Comparison of ENCODE assay signal across 22 mouse cellular contexts in genomic region chr17:65656731-65657130, GRCm38 (mm10). TPM values are rescaled to one million over a fixed set of nuclear protein-coding genes. Genes with fewer than 3 reads are reported as not detected.
A peak's percentile ranks its signal among the peaks of the same experiment; 100 is the strongest.
DNase-seq lines count a peak whose midpoint lies in the region; ATAC-seq and TF ChIP-seq lines count a peak whose summit lies in the region.
"Had no signal": no experiment of that assay in that cellular context is flagged by ENCODE, and none has a peak within 500 bp of the region (broad histone marks: within the 10 kb centered on the region; RNA-seq: fewer than 3 reads in every experiment).

No protein-coding gene starts in this region.

- H3K9me3 ChIP-seq in intestine, postnatal 0 days (ENCODE audit: control insufficient read depth), result no peaks in the 10 kb centered on the region
- H3K9me3 ChIP-seq in intestine, embryonic 16.5 days (ENCODE audit: control insufficient read depth, low read length), result no peaks in the 10 kb centered on the region
- H3K9me3 ChIP-seq in MEL (replicated peaks; ENCODE audit: insufficient read depth, low read length), result no peaks in the 10 kb centered on the region
- H3K9me3 ChIP-seq in liver, embryonic 15.5 days (replicated peaks), result no peaks in the 10 kb centered on the region
- H3K9me3 ChIP-seq: embryonic facial prominence, embryonic 10.5 days; forebrain, embryonic 10.5 days; heart, embryonic 13.5 days; hindbrain, embryonic 12.5 days had no signal

- 85% methylated on average over 6 of the region's 6 CpGs for WGBS in intestine, postnatal 0 days
- 85% methylated on average over 6 of the region's 6 CpGs for WGBS in intestine, embryonic 16.5 days
- 52% methylated on average over 6 of the region's 6 CpGs for WGBS in liver, embryonic 15.5 days (ENCODE audit: insufficient replicate concordance)

- peak; percentile 79 for DNase-seq in MEL (ENCODE audit: low read depth, low spot score)
- DNase-seq in left cerebral cortex, adult 18-20 months (ENCODE audit: low spot score in 2 of 2), result no peak
- DNase-seq: adrenal gland, postnatal 14 days; cerebellum, adult 2 months; cerebellum, postnatal 10 days; gastrocnemius, adult 2 months; gastrocnemius, postnatal 25 days; heart, adult 11 months; heart, postnatal 4 days had no signal

- peak in 1 of 2 experiments; percentile 29; a peak in 1 of 4 replicates for TF ChIP-seq POLR2A in MEL (IDR thresholded peaks at IDR 0.05; ENCODE audit: control insufficient read depth in 1 of 2, insufficient read depth in 1 of 2, low read depth in 1 of 2, low read length in 2 of 2, poor library complexity in 1 of 2)

- no peaks in the 10 kb centered on the region for H3K36me3 ChIP-seq in intestine, postnatal 0 days (ENCODE audit: control insufficient read depth, insufficient read depth)
- no peaks in the 10 kb centered on the region for H3K36me3 ChIP-seq in intestine, embryonic 16.5 days (ENCODE audit: control insufficient read depth, insufficient read depth, low read length)
- H3K36me3 ChIP-seq in MEL (ENCODE audit: control insufficient read depth in 1 of 2, insufficient read depth in 2 of 2, low read length in 2 of 2), result peaks cover 0 to 22% of the 10 kb centered on the region in 2 experiments; a peak in 2 of 4 replicates
- H3K36me3 ChIP-seq in liver, embryonic 15.5 days (replicated peaks), result no peaks in the 10 kb centered on the region

- H3K4me2 ChIP-seq in intestine, postnatal 0 days (replicated peaks; ENCODE audit: low read depth), result no peak overlapping the region
- no peak overlapping the region for H3K4me2 ChIP-seq in intestine, embryonic 16.5 days (ENCODE audit: low read depth, low read length)
- H3K4me2 ChIP-seq in liver, embryonic 15.5 days, result no peak overlapping the region
- H3K4me2 ChIP-seq: heart, embryonic 13.5 days; hindbrain, embryonic 12.5 days had no signal

- 0 out of 2 replicates have a peak overlapping the region, but pooled peaks have one; percentile 35 for H3K27ac ChIP-seq in intestine, postnatal 0 days (ENCODE audit: low read depth, low read length)
- H3K27ac ChIP-seq in intestine, embryonic 16.5 days (ENCODE audit: low read length), result no peak overlapping the region
- peak overlapping the region; percentile 81 for H3K27ac ChIP-seq in MEL (ENCODE audit: control insufficient read depth, low read depth, low read length)
- peak overlapping the region; percentile 41 for H3K27ac ChIP-seq in liver, embryonic 15.5 days (replicated peaks)
- H3K27ac ChIP-seq: embryonic facial prominence, embryonic 10.5 days; forebrain, embryonic 10.5 days; gastrocnemius, adult 2 months; heart, embryonic 13.5 days; hindbrain, embryonic 12.5 days had no signal

- no peak overlapping the region for H3K4me3 ChIP-seq in intestine, postnatal 0 days (ENCODE audit: low read depth, low read length)
- H3K4me3 ChIP-seq in intestine, embryonic 16.5 days (ENCODE audit: low read length), result no peak overlapping the region
- no peak overlapping the region for H3K4me3 ChIP-seq in MEL (ENCODE audit: control insufficient read depth in 1 of 2, insufficient read depth in 1 of 2, low read depth in 2 of 2, low read length in 2 of 2)
- H3K4me3 ChIP-seq in liver, embryonic 15.5 days (replicated peaks), result no peak overlapping the region
- H3K4me3 ChIP-seq: embryonic facial prominence, embryonic 10.5 days; forebrain, embryonic 10.5 days; gastrocnemius, adult 2 months; heart, embryonic 13.5 days; hindbrain, embryonic 12.5 days had no signal

- no peaks in the 10 kb centered on the region for H3K27me3 ChIP-seq in intestine, postnatal 0 days (replicated peaks; ENCODE audit: control insufficient read depth, insufficient read depth, low read length)
- no peaks in the 10 kb centered on the region for H3K27me3 ChIP-seq in intestine, embryonic 16.5 days (replicated peaks; ENCODE audit: control insufficient read depth, insufficient read depth, low read length)
- no peaks in the 10 kb centered on the region for H3K27me3 ChIP-seq in MEL (ENCODE audit: control insufficient read depth in 1 of 2, insufficient read depth in 2 of 2, low read length in 2 of 2)
- H3K27me3 ChIP-seq in liver, embryonic 15.5 days, result no peaks in the 10 kb centered on the region
- H3K27me3 ChIP-seq: heart, embryonic 13.5 days; hindbrain, embryonic 12.5 days had no signal

- TF ChIP-seq CTCF in intestine, postnatal 0 days (IDR thresholded peaks at IDR 0.05; ENCODE audit: low read depth), result no peak
- no peak for TF ChIP-seq CTCF in MEL (IDR thresholded peaks at IDR 0.05 in 2 of 3, conservative IDR thresholded peaks at IDR 0.05 in 1 of 3; ENCODE audit: control insufficient read depth in 1 of 3, insufficient read depth in 1 of 3, low read depth in 2 of 3, low read length in 3 of 3, poor library complexity in 1 of 3, severe bottlenecking in 1 of 3)

- no peak for TF ChIP-seq RAD21 in MEL (IDR thresholded peaks at IDR 0.05; ENCODE audit: low read depth, low read length)

- no peaks in the 10 kb centered on the region for H3K4me1 ChIP-seq in intestine, postnatal 0 days (replicated peaks; ENCODE audit: control insufficient read depth, insufficient read depth, low read length)
- H3K4me1 ChIP-seq in intestine, embryonic 16.5 days (ENCODE audit: control insufficient read depth, insufficient read depth, low read length), result no peaks in the 10 kb centered on the region
- H3K4me1 ChIP-seq in MEL (ENCODE audit: control insufficient read depth in 1 of 2, insufficient read depth in 2 of 2, low read length in 2 of 2), result peaks cover 13 to 27% of the 10 kb centered on the region in 2 experiments
- peaks cover 18% of the 10 kb centered on the region for H3K4me1 ChIP-seq in liver, embryonic 15.5 days (replicated peaks)
- H3K4me1 ChIP-seq: embryonic facial prominence, embryonic 10.5 days; forebrain, embryonic 10.5 days; hindbrain, embryonic 12.5 days had no signal

- H3K79me2 ChIP-seq in MEL (ENCODE audit: control insufficient read depth, insufficient read depth, low read length, poor library complexity), result no peaks in the 10 kb centered on the region

- no peak for ATAC-seq in intestine, postnatal 0 days
- no peak for ATAC-seq in intestine, embryonic 16.5 days
- 0 out of 2 replicates have a peak, but pooled peaks have one; percentile 11 for ATAC-seq in erythroid progenitor cell, adult 5-6 weeks (replicated peaks; ENCODE audit: low FRiP score, poor library complexity, severe bottlenecking)
- ATAC-seq in liver, embryonic 15.5 days (ENCODE audit: insufficient read depth), result peak; percentile 34; the same call in 1 of the 2 replicates
- ATAC-seq in megakaryocyte-erythroid progenitor cell, adult 5-6 weeks (replicated peaks; ENCODE audit: low FRiP score, low TSS enrichment, poor library complexity, severe bottlenecking), result no peak
- no peak for ATAC-seq in granulocyte monocyte progenitor cell, adult 5-6 weeks (replicated peaks; ENCODE audit: poor library complexity, severe bottlenecking)
- ATAC-seq: forebrain, embryonic 14.5 days; hindbrain, embryonic 16.5 days had no signal

- no peak overlapping the region for H3K9ac ChIP-seq in intestine, postnatal 0 days (ENCODE audit: low read depth, low read length)
- H3K9ac ChIP-seq in intestine, embryonic 16.5 days (ENCODE audit: low read depth, low read length), result no peak overlapping the region
- H3K9ac ChIP-seq in MEL (ENCODE audit: control insufficient read depth, low read depth, low read length, poor library complexity, severe bottlenecking), result peak overlapping the region; percentile 47
- H3K9ac ChIP-seq in liver, embryonic 15.5 days, result no peak overlapping the region
- H3K9ac ChIP-seq: heart, embryonic 13.5 days; hindbrain, embryonic 12.5 days had no signal

- peak in 1 of 2 experiments; percentile 28; a peak in 1 of 4 replicates for TF ChIP-seq EP300 in MEL (IDR thresholded peaks at IDR 0.05; ENCODE audit: low read depth in 1 of 2, low read length in 2 of 2)

TF ChIP-seq in MEL, 35 proteins besides CTCF, POLR2A, EP300 and RAD21 (continues in another document):
- TF ChIP-seq GATA1 (IDR thresholded peaks at IDR 0.05; ENCODE audit: low read depth, low read length), result peak; percentile 31; the same call in 1 of the 2 replicates
- 0 out of 2 replicates have a peak, but pooled peaks have one; percentile 20 for TF ChIP-seq MYC (IDR thresholded peaks at IDR 0.05; ENCODE audit: low read depth, low read length)
- no peak; the same call in 1 of the 2 replicates for TF ChIP-seq NELFE (IDR thresholded peaks at IDR 0.05; ENCODE audit: low read depth, low read length)

RNA-seq across cellular contexts. Expression of gene Txndc2, which starts 14.8 kb away (rescaled TPM):
- not detected in 2 replicates for polyA plus RNA-seq in intestine, postnatal 0 days (2015; fragmentation: Nextera tagmentation; extraction: Ambion mirVana)
- not detected in 2 replicates for polyA plus RNA-seq in intestine, embryonic 16.5 days (2015; fragmentation: Nextera tagmentation; extraction: Ambion mirVana)
- not detected in 2 replicates for total RNA-seq in MEL (2012; rRNA removed)
- not detected for polyA plus RNA-seq in MEL (2012; ENCODE audit: insufficient read depth in 1 of 2, insufficient read length in 2 of 2, low read depth in 1 of 2, low replicate concordance in 2 of 2, missing spikeins in 1 of 2)
- not detected in 2 replicates for total RNA-seq in erythroid progenitor cell, adult 5-6 weeks (2015; ENCODE audit: low replicate concordance)
- not detected in 2 replicates for total RNA-seq in erythroid progenitor cell, adult 5-6 weeks (2017; ENCODE audit: low replicate concordance)
- polyA plus RNA-seq in liver, embryonic 15.5 days (2015; fragmentation: Nextera tagmentation; extraction: Ambion mirVana), result not detected in 2 replicates
- not detected for total RNA-seq in left cerebral cortex, adult 18-20 months (2021)
- total RNA-seq in megakaryocyte-erythroid progenitor cell, adult 5-6 weeks (2014; fragmentation: Nextera tagmentation), result not detected in 2 replicates
- total RNA-seq in megakaryocyte-erythroid progenitor cell, adult 5-6 weeks (2017), result not detected in 2 replicates
- not detected in 2 replicates for total RNA-seq in granulocyte monocyte progenitor cell, adult 5-6 weeks (2014; fragmentation: Nextera tagmentation)
- total RNA-seq in granulocyte monocyte progenitor cell, adult 5-6 weeks (2017), result not detected in 2 replicates
- total RNA-seq: gastrocnemius, adult 2 months; gastrocnemius, postnatal 25 days had no signal
- polyA plus RNA-seq: embryonic facial prominence, embryonic 14.5 days; forebrain, embryonic 10.5 days; heart, embryonic 13.5 days; hindbrain, embryonic 16.5 days had no signal

RNA-seq across cellular contexts. Expression of gene Vapa, which starts 43.4 kb away (rescaled TPM):
- polyA plus RNA-seq in intestine, postnatal 0 days (2015; fragmentation: Nextera tagmentation; extraction: Ambion mirVana), result 290 and 292 TPM in 2 replicates
- 194 and 204 TPM in 2 replicates for polyA plus RNA-seq in intestine, embryonic 16.5 days (2015; fragmentation: Nextera tagmentation; extraction: Ambion mirVana)
- 56.7 and 60.2 TPM in 2 replicates for total RNA-seq in MEL (2012; rRNA removed)
- polyA plus RNA-seq in MEL (2012; ENCODE audit: insufficient read depth in 1 of 2, insufficient read length in 2 of 2, low read depth in 1 of 2, low replicate concordance in 2 of 2, missing spikeins in 1 of 2), result 100 to 1,000 TPM in 1 of 2 experiments, 10 to 100 TPM in 1; 85.3 to 507 TPM
- total RNA-seq in erythroid progenitor cell, adult 5-6 weeks (2015; ENCODE audit: low replicate concordance), result 39.3 and 51.6 TPM in 2 replicates
- total RNA-seq in erythroid progenitor cell, adult 5-6 weeks (2017; ENCODE audit: low replicate concordance), result 30.6 and 32.3 TPM in 2 replicates
- 57.9 and 63.9 TPM in 2 replicates for polyA plus RNA-seq in liver, embryonic 15.5 days (2015; fragmentation: Nextera tagmentation; extraction: Ambion mirVana)
- total RNA-seq in left cerebral cortex, adult 18-20 months (2021), result 100 to 1,000 TPM; 149 TPM
- total RNA-seq in megakaryocyte-erythroid progenitor cell, adult 5-6 weeks (2014; fragmentation: Nextera tagmentation), result 93.1 and 132 TPM in 2 replicates
- total RNA-seq in megakaryocyte-erythroid progenitor cell, adult 5-6 weeks (2017), result 94.5 and 99.9 TPM in 2 replicates
- 131 and 169 TPM in 2 replicates for total RNA-seq in granulocyte monocyte progenitor cell, adult 5-6 weeks (2014; fragmentation: Nextera tagmentation)
- total RNA-seq in granulocyte monocyte progenitor cell, adult 5-6 weeks (2017), result 127 and 134 TPM in 2 replicates

Comparison
In these comparisons a context has a peak if more than half of its experiments do, and no peak if none do; other contexts are left out.
1. ATAC-seq: peak in erythroid progenitor cell, adult 5-6 weeks (single experiment) and liver, embryonic 15.5 days (single experiment); none in intestine, postnatal 0 days (single experiment), intestine, embryonic 16.5 days (single experiment), megakaryocyte-erythroid progenitor cell, adult 5-6 weeks (single experiment) and granulocyte monocyte progenitor cell, adult 5-6 weeks (single experiment).